Mouse (Mus musculus): ENCODE measurements around the gene Adamts20. TPM values are rescaled to one million over a fixed set of nuclear protein-coding genes. Genes with fewer than 3 reads are reported as not detected.
A peak's percentile ranks its signal among the peaks of the same experiment; 100 is the strongest.

Adamts20 gene
- polyA plus RNA-seq, 1 experiment from 2014 or later, result 2.8 TPM

GRCm38 (mm10) chr15:94428726-94429125, 36.5 kb downstream of the Adamts20 start:
- Histone ChIP-seq H3K4me3 (ENCODE audit: low read length) (no peak overlapping the region), H3K4me2 (ENCODE audit: low read length) (no peak overlapping the region), H3K9me3 (ENCODE audit: control insufficient read depth, low read length) (no peaks in the 10 kb centered on the region), H3K9ac (ENCODE audit: low read depth, low read length) (no peak overlapping the region), H3K27ac (ENCODE audit: low read depth, low read length) (no peak overlapping the region), H3K27me3 (replicated peaks; ENCODE audit: control insufficient read depth, insufficient read depth, low read length) (no peaks in the 10 kb centered on the region), H3K4me1 (ENCODE audit: control insufficient read depth, insufficient read depth, low read depth, low read length) (no peaks in the 10 kb centered on the region), H3K36me3 (ENCODE audit: control insufficient read depth, insufficient read depth, low read length) (no peaks in the 10 kb centered on the region)
- no peak for ATAC-seq
- 90% methylated on average over 4 of the region's 4 CpGs for WGBS

GRCm38 (mm10) chr15:94427482-94428214, 37.6 kb downstream of the Adamts20 start:
- no peak overlapping the region for H3K4me2 ChIP-seq (ENCODE audit: low read length)
- H3K36me3 ChIP-seq (ENCODE audit: control insufficient read depth, insufficient read depth, low read length), result no peaks in the 10 kb centered on the region
- H3K27me3 ChIP-seq (replicated peaks; ENCODE audit: control insufficient read depth, insufficient read depth, low read length), result no peaks in the 10 kb centered on the region
- WGBS, result 85% methylated on average over 9 of the region's 9 CpGs
- no peak for ATAC-seq
- H3K27ac ChIP-seq (ENCODE audit: low read depth, low read length), result no peak overlapping the region
- no peak overlapping the region for H3K9ac ChIP-seq (ENCODE audit: low read depth, low read length)
- no peak overlapping the region for H3K4me3 ChIP-seq (ENCODE audit: low read length)
- H3K9me3 ChIP-seq (ENCODE audit: control insufficient read depth, low read length), result no peaks in the 10 kb centered on the region
- H3K4me1 ChIP-seq (ENCODE audit: control insufficient read depth, insufficient read depth, low read depth, low read length), result no peaks in the 10 kb centered on the region

GRCm38 (mm10) chr15:94420526-94420925, 44.7 kb downstream of the Adamts20 start:
- no peaks in the 10 kb centered on the region for H3K36me3 ChIP-seq (ENCODE audit: control insufficient read depth, insufficient read depth, low read length)
- 46% methylated on average over 6 of the region's 6 CpGs for WGBS
- no peak overlapping the region for H3K9ac ChIP-seq (ENCODE audit: low read depth, low read length)
- H3K4me3 ChIP-seq (ENCODE audit: low read length), result no peak overlapping the region
- no peaks in the 10 kb centered on the region for H3K9me3 ChIP-seq (ENCODE audit: control insufficient read depth, low read length)
- H3K27ac ChIP-seq (ENCODE audit: low read depth, low read length), result 0 out of 2 replicates have a peak overlapping the region, but pooled peaks have one; percentile 14
- peaks cover 7% of the 10 kb centered on the region for H3K4me1 ChIP-seq (ENCODE audit: control insufficient read depth, insufficient read depth, low read depth, low read length)
- H3K4me2 ChIP-seq (ENCODE audit: low read length), result no peak overlapping the region
- no peaks in the 10 kb centered on the region for H3K27me3 ChIP-seq (replicated peaks; ENCODE audit: control insufficient read depth, insufficient read depth, low read length)
- ATAC-seq, result no peak

GRCm38 (mm10) chr15:94419167-94419566, 46.1 kb downstream of the Adamts20 start:
- Histone ChIP-seq H3K9me3 (ENCODE audit: control insufficient read depth, low read length) (no peaks in the 10 kb centered on the region), H3K4me3 (ENCODE audit: low read length) (no peak overlapping the region), H3K9ac (ENCODE audit: low read depth, low read length) (no peak overlapping the region), H3K4me2 (ENCODE audit: low read length) (no peak overlapping the region), H3K4me1 (ENCODE audit: control insufficient read depth, insufficient read depth, low read depth, low read length) (peaks cover 7% of the 10 kb centered on the region), H3K27me3 (replicated peaks; ENCODE audit: control insufficient read depth, insufficient read depth, low read length) (no peaks in the 10 kb centered on the region), H3K27ac (ENCODE audit: low read depth, low read length) (no peak overlapping the region), H3K36me3 (ENCODE audit: control insufficient read depth, insufficient read depth, low read length) (no peaks in the 10 kb centered on the region)
- no peak for ATAC-seq
- 94% methylated on average over 9 of the region's 9 CpGs for WGBS

GRCm38 (mm10) chr15:94418427-94418826, 46.8 kb downstream of the Adamts20 start:
- Histone ChIP-seq H3K4me2 (ENCODE audit: low read length) (no peak overlapping the region), H3K4me1 (ENCODE audit: control insufficient read depth, insufficient read depth, low read depth, low read length) (peaks cover 7% of the 10 kb centered on the region), H3K27ac (ENCODE audit: low read depth, low read length) (no peak overlapping the region), H3K4me3 (ENCODE audit: low read length) (no peak overlapping the region), H3K36me3 (ENCODE audit: control insufficient read depth, insufficient read depth, low read length) (no peaks in the 10 kb centered on the region), H3K9ac (ENCODE audit: low read depth, low read length) (no peak overlapping the region), H3K9me3 (ENCODE audit: control insufficient read depth, low read length) (no peaks in the 10 kb centered on the region), H3K27me3 (replicated peaks; ENCODE audit: control insufficient read depth, insufficient read depth, low read length) (no peaks in the 10 kb centered on the region)
- 84% methylated on average over 5 of the region's 5 CpGs for WGBS
- no peak for ATAC-seq

- Histone ChIP-seq H3K4me3 (ENCODE audit: low read length) (no peak overlapping the region), H3K9ac (ENCODE audit: low read depth, low read length) (no peak overlapping the region), H3K4me1 (ENCODE audit: control insufficient read depth, insufficient read depth, low read depth, low read length) (peaks cover 7% of the 10 kb centered on the region), H3K4me2 (ENCODE audit: low read length) (no peak overlapping the region), H3K27me3 (replicated peaks; ENCODE audit: control insufficient read depth, insufficient read depth, low read length) (no peaks in the 10 kb centered on the region), H3K27ac (ENCODE audit: low read depth, low read length) (no peak overlapping the region), H3K36me3 (ENCODE audit: control insufficient read depth, insufficient read depth, low read length) (no peaks in the 10 kb centered on the region), H3K9me3 (ENCODE audit: control insufficient read depth, low read length) (no peaks in the 10 kb centered on the region)
- no peak for ATAC-seq
- WGBS, result 83% methylated on average over 18 of the region's 18 CpGs
Observed at GRCm38 (mm10) chr15:94417216-94418155, 47.7 kb downstream of the Adamts20 start.

GRCm38 (mm10) chr15:94409832-94410231, 55.4 kb downstream of the Adamts20 start:
- Histone ChIP-seq H3K4me3 (ENCODE audit: low read length) (no peak overlapping the region), H3K4me1 (ENCODE audit: control insufficient read depth, insufficient read depth, low read depth, low read length) (0 out of 2 replicates have a peak, but pooled peaks cover 3% of the 10 kb centered on the region), H3K9ac (ENCODE audit: low read depth, low read length) (no peak overlapping the region), H3K9me3 (ENCODE audit: control insufficient read depth, low read length) (no peaks in the 10 kb centered on the region), H3K4me2 (ENCODE audit: low read length) (peak overlapping the region; percentile 25; the same call in 1 of the 2 replicates), H3K27me3 (replicated peaks; ENCODE audit: control insufficient read depth, insufficient read depth, low read length) (0 out of 2 replicates have a peak, but pooled peaks cover 4% of the 10 kb centered on the region), H3K36me3 (ENCODE audit: control insufficient read depth, insufficient read depth, low read length) (no peaks in the 10 kb centered on the region), H3K27ac (ENCODE audit: low read depth, low read length) (no peak overlapping the region)
- peak; percentile 88 for ATAC-seq
- 43% methylated on average over 7 of the region's 7 CpGs for WGBS

- 17% methylated on average over 2 of the region's 2 CpGs for WGBS
- Histone ChIP-seq H3K4me3 (ENCODE audit: low read length) (no peak overlapping the region), H3K4me2 (ENCODE audit: low read length) (no peak overlapping the region), H3K27me3 (replicated peaks; ENCODE audit: control insufficient read depth, insufficient read depth, low read length) (peaks cover 6% of the 10 kb centered on the region; the same call in 1 of the 2 replicates), H3K9ac (ENCODE audit: low read depth, low read length) (no peak overlapping the region), H3K9me3 (ENCODE audit: control insufficient read depth, low read length) (no peaks in the 10 kb centered on the region), H3K36me3 (ENCODE audit: control insufficient read depth, insufficient read depth, low read length) (no peaks in the 10 kb centered on the region), H3K27ac (ENCODE audit: low read depth, low read length) (no peak overlapping the region), H3K4me1 (ENCODE audit: control insufficient read depth, insufficient read depth, low read depth, low read length) (peaks cover 12% of the 10 kb centered on the region)
- ATAC-seq, result no peak
Observed at GRCm38 (mm10) chr15:94406364-94406763, 58.9 kb downstream of the Adamts20 start.

- H3K9me3 ChIP-seq (ENCODE audit: control insufficient read depth, low read length), result no peaks in the 10 kb centered on the region
- peak overlapping the region; percentile 82 for H3K9ac ChIP-seq (ENCODE audit: low read depth, low read length)
- WGBS, result under 1% methylated on average over 52 of the region's 65 CpGs
- peak overlapping the region; percentile 99 for H3K4me2 ChIP-seq (ENCODE audit: low read length)
- H3K4me3 ChIP-seq (ENCODE audit: low read length), result peak overlapping the region; percentile 82
- peak; percentile 95 for ATAC-seq
- peaks cover 6% of the 10 kb centered on the region; the same call in 1 of the 2 replicates for H3K27me3 ChIP-seq (replicated peaks; ENCODE audit: control insufficient read depth, insufficient read depth, low read length)
- peak overlapping the region; percentile 44; the same call in 1 of the 2 replicates for H3K27ac ChIP-seq (ENCODE audit: low read depth, low read length)
- no peaks in the 10 kb centered on the region for H3K36me3 ChIP-seq (ENCODE audit: control insufficient read depth, insufficient read depth, low read length)
- peaks cover 9% of the 10 kb centered on the region for H3K4me1 ChIP-seq (ENCODE audit: control insufficient read depth, insufficient read depth, low read depth, low read length)
Observed at GRCm38 (mm10) chr15:94404071-94404545, 61.1 kb downstream of the Adamts20 start.
